Mouse (Mus musculus): ENCODE data around the gene Clpsl2. TPM values are rescaled to one million over a fixed set of nuclear protein-coding genes. Genes with fewer than 3 reads are reported as not detected.
A peak's percentile ranks its signal among the peaks of the same experiment; 100 is the strongest.

Gene Clpsl2
- polyA plus RNA-seq, 1 experiment from 2014 or later = not detected

DNA sequence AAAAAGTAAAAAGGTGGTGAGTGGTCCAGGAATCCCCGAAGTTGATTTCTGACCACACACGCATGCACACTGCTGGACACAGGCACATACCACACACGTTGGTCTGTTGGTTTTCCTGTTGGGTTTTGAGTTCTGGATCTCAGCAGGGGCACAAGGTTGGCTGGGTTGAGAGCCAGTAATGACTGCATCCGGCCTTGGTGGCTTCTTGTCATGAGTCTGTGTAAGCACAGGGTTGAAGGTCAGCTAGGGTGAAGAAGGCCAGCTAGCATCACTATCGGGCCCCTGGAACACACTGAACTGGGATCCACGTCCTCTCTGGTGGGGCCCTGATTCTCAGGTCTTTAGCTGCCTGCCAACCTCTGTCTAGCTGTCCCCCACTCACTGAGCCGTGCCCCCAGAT lies 23.3 kb downstream of the Clpsl2 start:
- WGBS = 86% methylated on average over 7 of the region's 7 CpGs
- Histone ChIP-seq H3K36me3 (no peaks in the 10 kb centered on the region), H3K4me2 (replicated peaks) (no peak overlapping the region), H3K9ac (replicated peaks) (no peak overlapping the region), H3K4me1 (peaks cover 9% of the 10 kb centered on the region), H3K27ac (replicated peaks) (no peak overlapping the region), H3K27me3 (0 out of 2 replicates have a peak, but pooled peaks cover 14% of the 10 kb centered on the region), H3K9me3 (no peaks in the 10 kb centered on the region), H3K4me3 (no peak overlapping the region)
- no peak for ATAC-seq (ENCODE audit: low FRiP score, low read depth)

DNA sequence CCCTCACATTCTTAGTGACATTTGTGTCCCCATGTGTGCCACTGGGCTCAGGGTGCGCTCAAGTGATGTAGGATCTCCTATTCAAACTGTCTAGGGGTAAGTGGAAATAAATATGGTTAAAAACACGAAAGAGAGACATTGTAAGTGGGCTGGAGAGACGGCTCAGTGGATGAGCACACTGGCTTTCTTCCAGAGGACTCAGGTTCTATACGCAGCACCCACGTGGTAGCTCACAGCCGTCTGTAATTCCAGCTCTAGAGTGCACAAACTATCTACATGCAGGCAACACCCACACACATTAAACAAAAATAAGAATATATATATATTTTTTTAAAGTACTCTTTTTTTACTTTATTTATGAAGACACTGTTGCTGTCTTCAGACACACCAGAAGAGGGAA lies 23.7 kb downstream of the Clpsl2 start:
- Histone ChIP-seq H3K27ac (replicated peaks) (no peak overlapping the region), H3K36me3 (no peaks in the 10 kb centered on the region), H3K9ac (replicated peaks) (no peak overlapping the region), H3K27me3 (0 out of 2 replicates have a peak, but pooled peaks cover 14% of the 10 kb centered on the region), H3K4me1 (peaks cover 9% of the 10 kb centered on the region), H3K4me2 (replicated peaks) (no peak overlapping the region), H3K9me3 (no peaks in the 10 kb centered on the region), H3K4me3 (no peak overlapping the region)
- 80% methylated on average over 6 of the region's 6 CpGs for WGBS
- ATAC-seq (ENCODE audit: low FRiP score, low read depth) = no peak

DNA sequence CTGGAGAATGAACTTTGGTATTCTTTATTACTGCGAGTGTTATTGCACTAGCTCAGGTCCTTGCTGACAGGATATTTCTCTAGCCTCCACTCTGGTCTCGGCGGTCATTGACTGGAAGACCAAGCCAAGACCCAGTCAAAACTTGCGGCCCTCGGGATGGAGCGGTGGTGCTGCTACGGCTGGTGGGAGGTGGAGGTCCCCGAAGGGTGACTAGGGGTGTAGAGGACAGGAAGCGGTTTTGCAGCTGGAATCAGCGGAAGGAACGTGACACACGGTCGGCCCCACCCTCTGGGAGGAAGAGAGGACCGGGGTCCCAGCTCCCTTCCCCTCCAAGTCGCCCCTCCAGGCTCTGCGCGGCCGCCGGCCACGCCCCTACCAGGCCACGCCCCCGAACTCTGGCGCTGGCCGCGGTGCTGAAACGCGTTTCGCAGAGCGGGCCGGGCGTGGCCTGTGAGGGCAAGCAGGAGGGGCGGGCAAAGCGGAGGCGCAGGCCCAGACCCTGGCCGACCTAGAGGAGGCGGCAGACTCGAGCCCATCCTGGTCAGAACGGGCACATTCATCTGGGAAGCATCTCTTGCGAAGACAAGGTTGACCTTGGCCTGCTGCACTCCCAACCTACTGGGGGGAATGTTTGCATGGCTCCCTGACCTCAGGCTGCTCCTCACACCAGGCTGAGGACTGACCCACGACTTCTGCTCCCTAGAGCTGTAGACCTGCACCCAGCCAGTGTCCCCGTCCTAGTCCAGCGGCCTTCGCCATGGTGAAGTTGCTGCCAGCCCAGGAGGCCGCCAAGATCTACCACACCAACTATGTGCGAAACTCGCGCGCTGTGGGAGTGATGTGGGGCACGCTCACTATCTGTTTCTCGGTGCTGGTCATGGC lies 26.3 kb downstream of the Clpsl2 start, which contains the start of gene Lhfpl5:
Lhfpl5 (plus strand) TSS at position 398 of the 882 bp plus-strand sequence.
- 0 out of 2 replicates have a peak, but pooled peaks cover 14% of the 10 kb centered on the region for H3K27me3 ChIP-seq
- H3K4me1 ChIP-seq = peaks cover 13% of the 10 kb centered on the region
- H3K4me2 ChIP-seq (replicated peaks) = peak within 1 kb of the TSS; percentile 59
- peak; percentile 77 for ATAC-seq (ENCODE audit: low FRiP score, low read depth)
- H3K9ac ChIP-seq (replicated peaks) = peak within 1 kb of the TSS; percentile 28
- H3K9me3 ChIP-seq = no peaks in the 10 kb centered on the region
- no peaks in the 10 kb centered on the region for H3K36me3 ChIP-seq
- H3K27ac ChIP-seq (replicated peaks) = no peak within 1 kb of the TSS
- 13% methylated on average over 50 of the region's 50 CpGs for WGBS
- H3K4me3 ChIP-seq = peak within 1 kb of the TSS; percentile 39

DNA sequence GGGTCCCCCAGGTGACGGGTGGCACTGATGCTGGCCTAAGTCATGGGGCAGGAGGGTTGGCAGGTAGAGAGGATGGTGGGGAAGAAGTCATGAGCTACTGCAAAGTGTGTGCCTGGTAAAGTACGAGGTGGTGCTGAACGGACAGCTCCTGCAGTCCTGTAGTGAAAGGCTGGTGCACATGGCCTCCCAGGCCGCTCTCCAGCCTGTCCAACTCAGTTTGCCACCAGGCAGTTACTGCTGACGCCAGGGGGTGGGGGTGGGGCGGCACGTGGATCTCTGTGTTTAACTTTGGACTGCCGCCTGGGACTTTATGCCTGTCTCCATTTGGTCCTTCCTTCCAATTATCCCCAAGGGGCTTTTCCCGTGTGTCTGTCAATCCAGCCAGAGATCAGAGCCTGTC lies 31.2 kb downstream of the Clpsl2 start:
- no peak for ATAC-seq (ENCODE audit: low FRiP score, low read depth)
- H3K27me3 ChIP-seq = 0 out of 2 replicates have a peak, but pooled peaks cover 8% of the 10 kb centered on the region

DNA sequence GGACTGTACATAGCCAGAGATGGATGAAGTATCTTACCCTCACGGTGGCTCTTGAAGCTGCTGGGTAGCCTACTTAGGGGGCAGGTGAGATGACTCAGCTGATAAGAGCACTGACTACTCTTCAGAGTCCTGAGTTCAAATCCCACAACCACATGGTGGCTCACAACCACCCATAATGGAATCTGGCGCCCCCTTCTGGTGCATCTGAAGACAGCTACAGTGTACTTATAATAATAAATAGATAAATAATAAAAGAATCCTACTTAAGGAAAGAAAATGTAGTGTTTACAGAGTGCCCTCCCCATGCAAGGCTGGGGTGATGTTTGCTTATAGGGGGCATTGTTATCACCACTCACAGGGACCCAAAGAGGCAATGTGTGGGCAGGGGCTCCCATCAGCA lies 31.8 kb downstream of the Clpsl2 start:
- H3K4me1 ChIP-seq = peaks cover 5% of the 10 kb centered on the region; the same call in 1 of the 2 replicates
- ATAC-seq (ENCODE audit: low FRiP score, low read depth) = no peak
- H3K9ac ChIP-seq (replicated peaks) = no peak overlapping the region

More for the DNA sequence above, 31.2 kb downstream of the Clpsl2 start:
- Histone ChIP-seq H3K4me3 (no peak overlapping the region), H3K27ac (replicated peaks) (no peak overlapping the region), H3K9ac (replicated peaks) (no peak overlapping the region), H3K4me2 (replicated peaks) (no peak overlapping the region), H3K9me3 (no peaks in the 10 kb centered on the region), H3K4me1 (peaks cover 10% of the 10 kb centered on the region), H3K36me3 (no peaks in the 10 kb centered on the region)
- WGBS = 4% methylated on average over 9 of the region's 9 CpGs

DNA sequence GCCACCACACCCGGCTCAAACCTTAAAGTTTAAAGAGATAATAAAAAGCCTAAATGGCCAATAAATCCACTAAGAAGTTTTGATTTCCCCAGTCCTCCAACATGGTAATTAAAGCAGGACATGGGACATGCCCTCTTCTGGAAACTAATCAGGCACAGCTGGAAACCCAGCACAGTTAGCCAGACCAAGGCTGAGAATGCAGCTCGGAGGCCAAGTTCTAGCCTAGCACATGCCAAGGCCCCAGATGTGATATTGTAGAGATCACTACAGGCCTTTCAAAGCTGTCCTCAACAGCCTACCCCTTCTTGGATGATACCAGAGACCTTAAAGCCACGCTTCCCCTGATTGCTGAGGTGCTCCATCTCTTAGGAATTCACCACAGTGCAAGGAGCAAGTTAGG lies 37.3 kb downstream of the Clpsl2 start:
- no peaks in the 10 kb centered on the region for H3K27me3 ChIP-seq
- no peak for ATAC-seq (ENCODE audit: low FRiP score, low read depth)
- 92% methylated on average over 3 of the region's 3 CpGs for WGBS
- H3K9me3 ChIP-seq = no peaks in the 10 kb centered on the region
- no peak overlapping the region for H3K4me2 ChIP-seq (replicated peaks)
- H3K9ac ChIP-seq (replicated peaks) = no peak overlapping the region
- H3K36me3 ChIP-seq = peaks cover 44% of the 10 kb centered on the region
- no peak overlapping the region for H3K4me3 ChIP-seq
- no peak overlapping the region for H3K27ac ChIP-seq (replicated peaks)
- H3K4me1 ChIP-seq = no peaks in the 10 kb centered on the region

More for the DNA sequence above, 31.8 kb downstream of the Clpsl2 start:
- 57% methylated on average over 2 of the region's 2 CpGs for WGBS
- H3K4me3 ChIP-seq = no peak overlapping the region
- no peak overlapping the region for H3K27ac ChIP-seq (replicated peaks)
- no peaks in the 10 kb centered on the region for H3K9me3 ChIP-seq
- H3K36me3 ChIP-seq = no peaks in the 10 kb centered on the region
- H3K4me2 ChIP-seq (replicated peaks) = no peak overlapping the region
- 0 out of 2 replicates have a peak, but pooled peaks cover 4% of the 10 kb centered on the region for H3K27me3 ChIP-seq

DNA sequence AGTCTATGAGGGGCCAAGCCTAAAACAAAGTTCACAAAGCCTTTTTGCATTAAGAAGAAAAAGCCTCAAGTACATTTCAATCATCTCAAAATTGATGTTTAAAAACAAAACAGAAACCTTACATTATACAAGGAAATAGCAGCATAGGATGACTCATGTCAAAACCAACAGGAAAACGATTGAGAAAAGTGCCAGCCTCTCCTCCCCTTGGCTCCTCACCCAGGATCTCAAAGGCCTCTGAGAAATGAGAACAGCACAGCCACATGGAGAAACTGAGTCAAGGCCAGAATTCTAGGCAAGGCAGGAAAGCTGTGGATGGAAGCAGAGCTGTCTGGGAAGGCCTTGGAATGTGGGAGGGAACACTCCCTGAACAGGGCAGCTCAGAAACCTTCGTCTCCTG lies 39.4 kb downstream of the Clpsl2 start:
- Histone ChIP-seq H3K27ac (replicated peaks) (no peak overlapping the region), H3K36me3 (peaks cover 65% of the 10 kb centered on the region), H3K4me3 (no peak overlapping the region), H3K27me3 (no peaks in the 10 kb centered on the region), H3K4me2 (replicated peaks) (no peak overlapping the region), H3K9me3 (no peaks in the 10 kb centered on the region), H3K4me1 (no peaks in the 10 kb centered on the region), H3K9ac (replicated peaks) (no peak overlapping the region)
- 91% methylated on average over 2 of the region's 2 CpGs for WGBS
- no peak for ATAC-seq (ENCODE audit: low FRiP score, low read depth)

DNA sequence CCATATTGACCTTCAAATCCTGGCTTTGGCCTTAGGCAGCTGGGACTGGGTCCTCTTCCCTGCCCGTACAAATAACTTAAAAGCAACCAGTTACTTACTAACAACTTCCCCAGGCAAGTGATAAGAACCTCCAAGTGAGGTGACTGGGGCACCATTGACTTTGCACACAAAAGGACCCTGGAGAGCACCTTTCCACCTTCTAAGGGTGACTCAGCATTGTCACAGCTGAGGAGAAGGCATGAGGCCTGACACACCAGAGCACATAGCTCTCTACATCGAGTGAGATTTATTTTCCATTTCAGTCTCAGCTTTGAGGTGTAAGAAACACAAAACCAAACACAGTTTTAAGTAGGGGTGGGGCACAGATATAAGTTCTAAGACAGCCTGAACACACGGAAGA lies 41.4 kb downstream of the Clpsl2 start:
- H3K9me3 ChIP-seq = no peaks in the 10 kb centered on the region
- H3K9ac ChIP-seq (replicated peaks) = no peak overlapping the region
- H3K4me3 ChIP-seq = no peak overlapping the region
- no peaks in the 10 kb centered on the region for H3K27me3 ChIP-seq
- no peak overlapping the region for H3K4me2 ChIP-seq (replicated peaks)
- no peaks in the 10 kb centered on the region for H3K4me1 ChIP-seq
- H3K36me3 ChIP-seq = peaks cover 82% of the 10 kb centered on the region
- H3K27ac ChIP-seq (replicated peaks) = no peak overlapping the region
- 89% methylated on average over 3 of the region's 3 CpGs for WGBS
- no peak for ATAC-seq (ENCODE audit: low FRiP score, low read depth)

DNA sequence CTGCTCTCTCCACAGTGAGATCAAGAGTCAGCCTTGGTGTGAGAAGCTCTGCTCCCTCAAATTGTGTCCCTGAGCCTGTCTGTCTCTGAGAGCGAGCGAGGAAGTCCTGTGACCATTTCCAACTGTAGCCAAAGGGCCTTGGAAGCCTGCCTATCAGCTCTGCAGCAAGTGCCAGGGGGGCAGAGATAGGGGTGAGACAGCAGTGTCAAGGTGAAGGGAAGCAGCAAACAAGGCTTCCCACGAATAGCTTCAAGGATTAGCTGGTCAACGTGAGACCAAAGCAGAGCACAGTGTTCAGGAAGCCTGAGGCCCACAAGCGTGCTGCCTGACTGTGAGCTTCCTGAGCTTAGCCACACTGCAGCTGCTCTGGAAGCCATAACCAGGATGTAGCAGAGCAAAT lies 42.3 kb downstream of the Clpsl2 start:
- H3K27ac ChIP-seq (replicated peaks) = no peak overlapping the region
- no peaks in the 10 kb centered on the region for H3K4me1 ChIP-seq
- H3K9me3 ChIP-seq = no peaks in the 10 kb centered on the region
- H3K4me3 ChIP-seq = no peak overlapping the region
- peaks cover 91% of the 10 kb centered on the region for H3K36me3 ChIP-seq
- 95% methylated on average over 5 of the region's 5 CpGs for WGBS
- ATAC-seq (ENCODE audit: low FRiP score, low read depth) = no peak
- H3K27me3 ChIP-seq = no peaks in the 10 kb centered on the region
- H3K9ac ChIP-seq (replicated peaks) = no peak overlapping the region
- H3K4me2 ChIP-seq (replicated peaks) = no peak overlapping the region

DNA sequence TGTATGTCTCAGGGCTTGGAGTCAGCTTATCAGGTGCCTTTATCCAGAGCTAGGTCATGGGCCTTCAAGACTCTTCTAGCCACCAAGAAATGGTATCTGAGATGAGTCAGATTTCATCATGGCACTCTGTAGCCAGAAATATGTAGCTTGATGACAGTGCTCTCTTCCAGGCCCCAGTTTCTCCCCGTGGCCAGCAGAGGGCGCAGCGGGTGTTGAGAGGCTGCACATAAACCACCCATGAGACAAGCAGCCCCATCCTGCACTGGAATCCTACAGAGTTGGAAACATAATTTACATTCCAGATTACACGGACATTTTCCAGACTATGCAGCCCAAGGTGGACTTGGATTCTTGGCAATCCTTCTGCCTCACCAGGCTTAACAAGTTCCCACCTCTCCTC lies 43.8 kb downstream of the Clpsl2 start:
- peaks cover 94% of the 10 kb centered on the region for H3K36me3 ChIP-seq

DNA sequence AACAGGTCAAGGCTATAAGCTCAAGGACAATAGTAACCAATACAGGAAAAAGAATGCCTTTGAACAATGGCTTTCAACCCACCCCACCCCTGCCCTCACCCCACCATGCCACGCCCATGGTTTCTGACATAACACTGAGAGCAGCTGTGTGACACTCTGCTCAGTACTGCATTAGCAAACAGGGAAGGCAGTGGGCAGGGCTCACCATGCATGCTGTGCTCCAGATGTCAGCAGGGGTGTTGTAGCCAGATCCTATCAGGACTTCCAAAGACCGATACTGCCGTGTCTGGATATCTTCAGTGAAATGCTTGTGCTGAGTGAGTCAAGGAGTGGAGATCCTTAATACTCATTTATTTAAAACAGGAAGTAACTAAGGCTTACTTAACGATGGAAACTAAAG lies 44.8 kb downstream of the Clpsl2 start:
- ATAC-seq (ENCODE audit: low FRiP score, low read depth) = no peak
- peaks cover 92% of the 10 kb centered on the region for H3K36me3 ChIP-seq
- WGBS = 83% methylated on average over 4 of the region's 4 CpGs
- no peak overlapping the region for H3K9ac ChIP-seq (replicated peaks)
- no peaks in the 10 kb centered on the region for H3K27me3 ChIP-seq
- no peak overlapping the region for H3K4me3 ChIP-seq
- H3K9me3 ChIP-seq = no peaks in the 10 kb centered on the region
- no peak overlapping the region; the same call in 1 of the 2 replicates for H3K27ac ChIP-seq (replicated peaks)
- H3K4me2 ChIP-seq (replicated peaks) = no peak overlapping the region
- H3K4me1 ChIP-seq = no peaks in the 10 kb centered on the region

More for the DNA sequence above, 43.8 kb downstream of the Clpsl2 start:
- Histone ChIP-seq H3K9ac (replicated peaks) (no peak overlapping the region), H3K27ac (replicated peaks) (no peak overlapping the region), H3K27me3 (no peaks in the 10 kb centered on the region), H3K9me3 (no peaks in the 10 kb centered on the region), H3K4me3 (no peak overlapping the region), H3K4me1 (no peaks in the 10 kb centered on the region), H3K4me2 (replicated peaks) (no peak overlapping the region)
- no peak for ATAC-seq (ENCODE audit: low FRiP score, low read depth)
- 30% methylated on average over 4 of the region's 4 CpGs for WGBS

DNA sequence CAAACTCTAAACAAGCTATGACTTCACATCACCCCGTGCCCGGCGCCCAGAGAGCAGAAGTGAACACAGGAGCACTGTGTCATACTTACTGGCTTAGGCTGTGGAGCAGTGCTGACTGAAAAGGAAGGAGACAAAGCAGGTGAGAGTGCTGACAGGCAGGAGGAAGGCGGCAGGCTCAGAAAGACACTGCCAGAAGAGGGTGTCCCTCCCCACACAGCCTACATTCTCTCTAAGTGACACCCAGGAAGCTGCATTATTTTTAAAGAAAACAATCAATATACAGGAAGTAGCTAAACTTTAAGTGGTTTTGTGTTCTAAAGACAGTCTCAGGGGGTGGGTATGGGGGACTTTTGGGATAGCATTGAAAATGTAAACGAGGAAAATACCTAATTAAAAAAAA lies 51.6 kb downstream of the Clpsl2 start:
- H3K27ac ChIP-seq (replicated peaks) = no peak overlapping the region
- H3K4me3 ChIP-seq = no peak overlapping the region
- peaks cover 89% of the 10 kb centered on the region for H3K36me3 ChIP-seq
- no peak for ATAC-seq (ENCODE audit: low FRiP score, low read depth)
- no peaks in the 10 kb centered on the region for H3K27me3 ChIP-seq
- no peaks in the 10 kb centered on the region for H3K4me1 ChIP-seq
- no peak overlapping the region for H3K4me2 ChIP-seq (replicated peaks)
- H3K9me3 ChIP-seq = no peaks in the 10 kb centered on the region
- no peak overlapping the region for H3K9ac ChIP-seq (replicated peaks)
- WGBS = 93% methylated on average over 5 of the region's 5 CpGs

All from midbrain, embryonic 12.5 days (tissue).